Mouse (Mus musculus): ENCODE measurements around the gene Lrrc36.

- no peak for TF ChIP-seq CTCF (IDR thresholded peaks at IDR 0.05; ENCODE audit: low read depth)
- TF ChIP-seq EP300 (IDR thresholded peaks at IDR 0.05; ENCODE audit: low read depth), result no peak
Measured at GRCm38 (mm10) chr8:105380308-105380707, 33.1 kb upstream of the Lrrc36 start.

Data from heart, postnatal 0 days (tissue).